Mouse (Mus musculus): ENCODE results near the gene Tead4.

GRCm38 (mm10) chr6:128208491-128209170, 92.0 kb downstream of the Tead4 start:
- TF ChIP-seq CEBPB (IDR thresholded peaks at IDR 0.05; ENCODE audit: insufficient read depth, poor library complexity, severe bottlenecking) (no peak), POLR2A (IDR thresholded peaks at IDR 0.05; ENCODE audit: insufficient read length, low read depth) (no peak), TCF12 (IDR thresholded peaks at IDR 0.05; ENCODE audit: insufficient read depth, poor library complexity, severe bottlenecking) (no peak), USF1 (IDR thresholded peaks at IDR 0.05; ENCODE audit: low read depth) (no peak), MAX (IDR thresholded peaks at IDR 0.05; ENCODE audit: low read depth) (no peak), MYOD1 (IDR thresholded peaks at IDR 0.05; ENCODE audit: control insufficient read depth in 1 of 3, insufficient read length in 2 of 3, low read depth in 2 of 3) (no peak), SRF (IDR thresholded peaks at IDR 0.05; ENCODE audit: control insufficient read depth, insufficient read length, low read depth) (no peak), POLR2AphosphoS2 (IDR thresholded peaks at IDR 0.05; ENCODE audit: insufficient read length, low read depth) (no peak)
